Mouse (Mus musculus) gastrocnemius, adult 2 months (tissue): ENCODE data around the gene Tmem176a. TPM values are rescaled to one million over a fixed set of nuclear protein-coding genes. Genes with fewer than 3 reads are reported as not detected.

Source experiments
- DNase-seq: peaks from one replicate; pipeline ENCODE4 v3.0.0; 2022
- H3K27ac ChIP-seq: fragments of 200-600 bp; 2 replicates; pipeline ENCODE4 v1.8.1; 2022; ENCODE audit warnings: mild to moderate bottlenecking
- H3K4me3 ChIP-seq: fragments of 200-600 bp; 2 replicates; pipeline ENCODE4 v1.8.1; 2022; ENCODE audit warnings: mild to moderate bottlenecking, moderate library complexity
- CTCF ChIP-seq: fragments of 200-600 bp; IDR thresholded peaks from 2 replicates; pipeline ENCODE4 v1.8.1; 2022; ENCODE audit warnings: antibody characterized with exemption, mild to moderate bottlenecking, moderate library complexity
- intact Hi-C: fragments of 180-260 bp; cut with DNase I; formaldehyde crosslinking; loops from one replicate; pipeline ENCODE4 v1.15.1; 2025
- total RNA-seq, 2 experiments: library from RNA; stranded (reverse); gene quantifications; 2 replicates each; pipeline ENCODE4 v1.2.3; 2021

The Tmem176a gene
- total RNA-seq, 2 experiments from 2014 or later, result 3.4 to 5.3 TPM

- no peak overlapping the region for H3K27ac ChIP-seq
- H3K4me3 ChIP-seq, result no peak overlapping the region
- DNase-seq, result no peak
- intact Hi-C loops, result no loop called here
- TF ChIP-seq CTCF, result no peak
Measured at GRCm38 (mm10) chr6:48869774-48870173, 29.1 kb downstream of the Tmem176a start.

- Histone ChIP-seq H3K27ac (no peak within 1 kb of the TSS), H3K4me3 (no peak within 1 kb of the TSS)
- intact Hi-C loops, result no loop called here
- no peak for DNase-seq
- no peak for TF ChIP-seq CTCF
Measured at GRCm38 (mm10) chr6:48872596-48872995, 31.9 kb downstream of the Tmem176a start, which contains the start of gene Aoc1. Aoc1 (plus strand) TSS chr6:48872896.

- H3K4me3 ChIP-seq, result no peak overlapping the region
- DNase-seq, result no peak
- TF ChIP-seq CTCF, result no peak
- H3K27ac ChIP-seq, result no peak overlapping the region
- intact Hi-C loops, result no loop called here
Measured at GRCm38 (mm10) chr6:48874576-48874975, 33.9 kb downstream of the Tmem176a start.

- H3K27ac ChIP-seq, result no peak overlapping the region
- intact Hi-C loops, result no loop called here
- TF ChIP-seq CTCF, result no peak
- H3K4me3 ChIP-seq, result no peak overlapping the region
- no peak for DNase-seq
Measured at GRCm38 (mm10) chr6:48875515-48875914, 34.8 kb downstream of the Tmem176a start.

GRCm38 (mm10) chr6:48876510-48877135 is 35.9 kb downstream of the Tmem176a start:
- no peak overlapping the region for H3K27ac ChIP-seq
- intact Hi-C loops, result no loop called here
- no peak overlapping the region for H3K4me3 ChIP-seq
- DNase-seq, result no peak
- TF ChIP-seq CTCF, result no peak

DNA sequence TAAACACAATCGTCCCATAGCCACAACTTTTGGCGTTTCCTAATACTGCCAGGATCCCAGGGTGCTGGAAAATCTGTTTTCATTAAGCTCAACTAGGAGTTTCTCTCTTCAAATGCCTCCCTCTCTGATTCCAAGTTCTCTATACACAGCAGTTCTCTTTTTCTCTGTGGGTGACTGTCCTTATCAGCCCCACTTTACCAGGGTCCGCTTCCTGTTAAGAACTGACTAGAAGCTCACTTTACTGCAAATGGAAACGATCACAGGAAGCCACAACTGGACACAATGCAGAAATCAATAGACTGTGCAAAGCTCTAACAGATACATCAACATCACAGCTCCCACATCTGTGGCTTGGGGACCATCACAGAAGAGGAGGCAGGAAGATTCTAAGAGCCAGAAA is 53.5 kb downstream of the Tmem176a start:
- TF ChIP-seq CTCF, result no peak
- no peak overlapping the region for H3K27ac ChIP-seq
- intact Hi-C loops, result no loop called here
- no peak overlapping the region for H3K4me3 ChIP-seq
- DNase-seq, result no peak

GRCm38 (mm10) chr6:48894938-48895818 is 54.5 kb downstream of the Tmem176a start:
- Histone ChIP-seq H3K27ac (no peak overlapping the region), H3K4me3 (no peak overlapping the region)
- DNase-seq, result no peak
- intact Hi-C loops, result no loop called here
- TF ChIP-seq CTCF, result no peak

DNA sequence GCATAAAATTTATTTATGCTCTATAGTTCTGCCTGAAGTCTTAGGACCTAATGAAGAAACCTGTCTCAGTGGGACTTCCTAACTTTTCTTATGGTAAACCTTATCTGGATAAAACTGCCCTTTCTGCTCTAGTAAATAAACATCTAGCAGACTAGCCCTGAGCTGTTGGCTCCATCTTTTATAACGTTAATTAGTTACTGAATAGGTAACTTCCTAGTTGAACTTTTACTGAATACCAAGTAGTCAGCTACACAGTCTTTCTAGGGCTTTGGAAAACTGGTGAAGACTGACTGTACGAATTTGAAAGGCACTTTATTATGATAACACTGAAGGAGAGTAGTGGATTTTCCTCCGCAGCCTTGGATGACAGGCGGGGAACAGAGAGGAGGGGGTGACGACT is 55.2 kb downstream of the Tmem176a start:
- intact Hi-C loops, result no loop called here
- no peak overlapping the region for H3K4me3 ChIP-seq
- H3K27ac ChIP-seq, result no peak overlapping the region
- no peak for DNase-seq
- TF ChIP-seq CTCF, result no peak

Other genes starting within 250 kb of the Tmem176a start
- 10 to 100 TPM; 27.8 to 33.5 TPM for gene Repin1, start 247.0 kb upstream of the Tmem176a start, total RNA-seq
- not detected for gene Gm44965, start 247.0 kb upstream of the Tmem176a start, total RNA-seq
- 1 to 10 TPM; 8.0 to 10.0 TPM for gene Zfp775, start 238.9 kb upstream of the Tmem176a start, total RNA-seq
- under 1 TPM; 0.38 to 0.50 TPM for gene AI854703, start 214.2 kb upstream of the Tmem176a start, total RNA-seq
- 1 to 10 TPM; 2.4 to 3.2 TPM for gene Gimap8, start 193.7 kb upstream of the Tmem176a start, total RNA-seq
- 1 to 10 TPM; 1.1 to 1.2 TPM for gene Gimap9, start 164.8 kb upstream of the Tmem176a start, total RNA-seq
- 1 to 10 TPM; 3.6 to 5.5 TPM for gene Gimap4, start 156.4 kb upstream of the Tmem176a start, total RNA-seq
- gene Gimap6, start 132.7 kb upstream of the Tmem176a start, total RNA-seq, result 10 to 100 TPM in 1 of 2 experiments, 1 to 10 TPM in 1; 8.4 to 13.8 TPM
- gene Gm28053, start 122.3 kb upstream of the Tmem176a start, total RNA-seq, result under 1 TPM in 1 of 2 experiments, not detected in 1; 0.84 TPM
- not detected for gene Gimap7, start 122.3 kb upstream of the Tmem176a start, total RNA-seq
- gene Gimap1, start 101.9 kb upstream of the Tmem176a start, total RNA-seq, result 1 to 10 TPM; 2.2 to 2.3 TPM
- gene Gimap5, start 94.7 kb upstream of the Tmem176a start, total RNA-seq, result 1 to 10 TPM; 1.5 to 1.6 TPM
- not detected for gene Gimap3, start 70.1 kb upstream of the Tmem176a start, total RNA-seq
- gene Tmem176b, start 577 bp downstream of the Tmem176a start, total RNA-seq, result 10 to 100 TPM; 11.4 to 12.9 TPM
- not detected for gene Aoc1, start 32.0 kb downstream of the Tmem176a start, total RNA-seq
- not detected for gene 1600015I10Rik, start 89.0 kb downstream of the Tmem176a start, total RNA-seq
- not detected for gene Doxl2, start 134.0 kb downstream of the Tmem176a start, total RNA-seq
- gene Svs1, start 145.9 kb downstream of the Tmem176a start, total RNA-seq, result not detected
- gene Gpnmb, start 195.6 kb downstream of the Tmem176a start, total RNA-seq, result 1 to 10 TPM in 1 of 2 experiments, under 1 TPM in 1; 0.71 to 4.0 TPM
- 10 to 100 TPM; 45.6 to 51.4 TPM for gene Malsu1, start 232.9 kb downstream of the Tmem176a start, total RNA-seq